In genomic region chr10:109079773-109080172, GRCm38 (mm10) we compare ENCODE assay signal across 18 mouse cellular contexts.
DNase-seq lines count a peak whose midpoint lies in the region; ATAC-seq lines count a peak whose summit lies in the region.
"Had no signal": no experiment of that assay in that cellular context is flagged by ENCODE, and none has a peak within 500 bp of the region (broad histone marks: within the 10 kb centered on the region; RNA-seq: fewer than 3 reads in every experiment).

No protein-coding gene starts in this region.

- DNase-seq in cerebellum, adult 9-11 months, result peak; percentile 22
- DNase-seq in cerebellum, adult 9-10 months, result no peak
- DNase-seq in heart, postnatal 25 days (ENCODE audit: low spot score), result no peak
- peak; percentile 39 for DNase-seq in midbrain, embryonic 14.5 days
- no peak for DNase-seq in midbrain, embryonic 11.5 days (ENCODE audit: low spot score, missing footprints)
- DNase-seq: cerebellum, adult 11 months; gastrocnemius, postnatal 36 days; lung, adult 18-20 months; lung, postnatal 4 days; right cerebral cortex, postnatal 4 days; thymus, postnatal 14 days had no signal

- H3K27me3 ChIP-seq in heart, embryonic 13.5 days (replicated peaks), result no peaks in the 10 kb centered on the region
- no peaks in the 10 kb centered on the region for H3K27me3 ChIP-seq in midbrain, embryonic 14.5 days (ENCODE audit: control insufficient read depth, insufficient read depth, low read length)
- no peaks in the 10 kb centered on the region for H3K27me3 ChIP-seq in midbrain, embryonic 11.5 days (ENCODE audit: control insufficient read depth, insufficient read depth, low read length)
- H3K27me3 ChIP-seq in neural tube, embryonic 15.5 days (replicated peaks), result no peaks in the 10 kb centered on the region
- H3K27me3 ChIP-seq: hindbrain, embryonic 12.5 days; intestine, embryonic 15.5 days; kidney, embryonic 15.5 days; neural tube, embryonic 12.5 days had no signal

- no peak for ATAC-seq in heart, embryonic 13.5 days (ENCODE audit: extremely low read depth, insufficient number of reproducible peaks, low FRiP score, low TSS enrichment)
- no peak for ATAC-seq in midbrain, embryonic 14.5 days (ENCODE audit: low FRiP score, low TSS enrichment)
- no peak for ATAC-seq in midbrain, embryonic 11.5 days (ENCODE audit: low FRiP score)
- no peak for ATAC-seq in neural tube, embryonic 15.5 days (ENCODE audit: low FRiP score)
- ATAC-seq in CD4-positive, CD25-positive, alpha-beta regulatory T cell, adult 4 months, result no peak
- ATAC-seq: intestine, embryonic 15.5 days had no signal

- no peaks in the 10 kb centered on the region for H3K4me1 ChIP-seq in heart, embryonic 13.5 days
- no peaks in the 10 kb centered on the region for H3K4me1 ChIP-seq in midbrain, embryonic 14.5 days (ENCODE audit: control insufficient read depth, insufficient read depth, low read length)
- no peaks in the 10 kb centered on the region for H3K4me1 ChIP-seq in midbrain, embryonic 11.5 days (ENCODE audit: control insufficient read depth, insufficient read depth, low read length)
- peaks cover 3% of the 10 kb centered on the region; the same call in 1 of the 2 replicates for H3K4me1 ChIP-seq in neural tube, embryonic 15.5 days
- H3K4me1 ChIP-seq: hindbrain, embryonic 12.5 days; intestine, embryonic 15.5 days; kidney, embryonic 15.5 days; neural tube, embryonic 12.5 days had no signal

- H3K27ac ChIP-seq in heart, embryonic 13.5 days (replicated peaks), result no peak overlapping the region
- H3K27ac ChIP-seq in midbrain, embryonic 14.5 days (replicated peaks; ENCODE audit: low read depth, low read length), result no peak overlapping the region
- no peak overlapping the region for H3K27ac ChIP-seq in midbrain, embryonic 11.5 days (ENCODE audit: low read depth, low read length)
- 0 out of 2 replicates have a peak overlapping the region, but pooled peaks have one; percentile 11 for H3K27ac ChIP-seq in neural tube, embryonic 15.5 days (replicated peaks)
- H3K27ac ChIP-seq: hindbrain, embryonic 12.5 days; intestine, embryonic 15.5 days; kidney, embryonic 15.5 days; neural tube, embryonic 12.5 days had no signal

- 46% methylated on average over 7 of the region's 7 CpGs for WGBS in heart, embryonic 13.5 days
- WGBS in midbrain, embryonic 14.5 days, result 36% methylated on average over 7 of the region's 7 CpGs
- 30% methylated on average over 7 of the region's 7 CpGs for WGBS in midbrain, embryonic 11.5 days
- WGBS in neural tube, embryonic 15.5 days, result 24% methylated on average over 7 of the region's 7 CpGs

- H3K9me3 ChIP-seq in heart, embryonic 13.5 days, result no peaks in the 10 kb centered on the region
- H3K9me3 ChIP-seq in midbrain, embryonic 14.5 days (ENCODE audit: control insufficient read depth, low read length), result no peaks in the 10 kb centered on the region
- no peaks in the 10 kb centered on the region for H3K9me3 ChIP-seq in midbrain, embryonic 11.5 days (ENCODE audit: control insufficient read depth, low read length)
- no peaks in the 10 kb centered on the region for H3K9me3 ChIP-seq in neural tube, embryonic 15.5 days (replicated peaks)
- H3K9me3 ChIP-seq: hindbrain, embryonic 12.5 days; intestine, embryonic 15.5 days; kidney, embryonic 15.5 days; neural tube, embryonic 12.5 days had no signal

- H3K4me3 ChIP-seq in heart, embryonic 13.5 days, result no peak overlapping the region
- H3K4me3 ChIP-seq in midbrain, embryonic 14.5 days (replicated peaks; ENCODE audit: low read depth, low read length), result no peak overlapping the region
- no peak overlapping the region for H3K4me3 ChIP-seq in midbrain, embryonic 11.5 days (ENCODE audit: low read depth, low read length)
- H3K4me3 ChIP-seq in neural tube, embryonic 15.5 days (replicated peaks), result no peak overlapping the region
- H3K4me3 ChIP-seq: hindbrain, embryonic 12.5 days; intestine, embryonic 15.5 days; kidney, embryonic 15.5 days; neural tube, embryonic 12.5 days had no signal

- 0 out of 2 replicates have a peak overlapping the region, but pooled peaks have one; percentile 12 for H3K4me2 ChIP-seq in heart, embryonic 13.5 days
- no peak overlapping the region for H3K4me2 ChIP-seq in midbrain, embryonic 14.5 days (ENCODE audit: low read length)
- no peak overlapping the region for H3K4me2 ChIP-seq in midbrain, embryonic 11.5 days
- peak overlapping the region; percentile 13; the same call in 1 of the 2 replicates for H3K4me2 ChIP-seq in neural tube, embryonic 15.5 days
- H3K4me2 ChIP-seq: hindbrain, embryonic 12.5 days; intestine, embryonic 15.5 days; kidney, embryonic 15.5 days; neural tube, embryonic 12.5 days had no signal

- intact Hi-C loops in heart, postnatal 25 days (cut with DNase I), result no loop called here

- H3K9ac ChIP-seq in heart, embryonic 13.5 days, result no peak overlapping the region
- no peak overlapping the region for H3K9ac ChIP-seq in midbrain, embryonic 14.5 days (replicated peaks; ENCODE audit: low read length)
- no peak overlapping the region for H3K9ac ChIP-seq in midbrain, embryonic 11.5 days (ENCODE audit: low read length)
- no peak overlapping the region for H3K9ac ChIP-seq in neural tube, embryonic 15.5 days (replicated peaks)
- H3K9ac ChIP-seq: hindbrain, embryonic 12.5 days; intestine, embryonic 15.5 days; kidney, embryonic 15.5 days; neural tube, embryonic 12.5 days had no signal

- no peaks in the 10 kb centered on the region for H3K36me3 ChIP-seq in heart, embryonic 13.5 days
- no peaks in the 10 kb centered on the region for H3K36me3 ChIP-seq in midbrain, embryonic 14.5 days (ENCODE audit: control insufficient read depth, insufficient read depth, low read length)
- no peaks in the 10 kb centered on the region for H3K36me3 ChIP-seq in midbrain, embryonic 11.5 days (ENCODE audit: control insufficient read depth, insufficient read depth, low read length)
- H3K36me3 ChIP-seq in neural tube, embryonic 15.5 days, result no peaks in the 10 kb centered on the region
- H3K36me3 ChIP-seq: hindbrain, embryonic 12.5 days; intestine, embryonic 15.5 days; kidney, embryonic 15.5 days; neural tube, embryonic 12.5 days had no signal

Comparison
In these comparisons a context has a peak if more than half of its experiments do, and no peak if none do; other contexts are left out.
1. DNase-seq: peak in cerebellum, adult 9-11 months (single experiment) and midbrain, embryonic 14.5 days (single experiment); none in cerebellum, adult 9-10 months (single experiment), heart, postnatal 25 days (single experiment) and midbrain, embryonic 11.5 days (single experiment).
2. H3K4me2 ChIP-seq: peak in heart, embryonic 13.5 days (single experiment) and neural tube, embryonic 15.5 days (single experiment); none in midbrain, embryonic 14.5 days (single experiment) and midbrain, embryonic 11.5 days (single experiment).